Mouse (Mus musculus): ENCODE results near the gene Myo16.

Gene Myo16

DNA sequence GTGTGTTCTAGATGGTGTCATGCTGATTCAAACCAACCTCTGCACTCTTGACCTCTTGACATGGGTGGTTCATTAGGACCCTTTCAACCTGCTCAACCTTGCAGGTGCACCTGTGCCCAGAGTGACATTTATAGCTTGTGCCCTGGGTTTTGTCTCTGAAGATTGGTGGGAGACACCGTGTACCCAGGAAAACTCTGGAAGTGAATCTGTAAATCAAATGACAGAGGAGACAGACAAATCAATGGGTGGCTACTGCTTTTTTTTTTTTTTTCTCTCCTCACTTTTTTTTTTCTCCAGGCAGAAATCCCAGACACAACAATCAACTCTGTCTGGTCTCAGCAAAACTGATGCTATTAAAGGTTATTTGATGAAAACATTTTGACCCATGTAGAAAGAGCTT lies 329.2 kb downstream of the Myo16 start:
- no peak for DNase-seq

DNA sequence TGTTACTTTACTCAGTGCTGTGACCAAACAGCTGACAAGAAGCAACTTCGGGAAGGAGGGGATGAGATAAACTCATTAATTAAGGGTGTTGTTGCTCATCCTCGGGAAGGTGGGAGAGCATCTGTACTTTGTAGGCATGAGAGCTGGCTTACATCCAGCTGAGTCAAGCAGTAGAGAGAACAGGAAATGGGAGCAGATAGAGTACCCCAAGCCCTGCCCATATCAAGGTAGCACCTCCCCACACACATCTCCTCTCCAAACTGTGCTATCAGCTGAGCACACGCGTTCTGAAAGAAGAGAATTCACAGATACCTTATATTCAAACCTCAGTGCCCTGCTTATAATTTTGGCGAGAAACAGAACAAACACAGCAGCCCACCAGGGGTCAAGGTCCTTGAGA lies 330.1 kb downstream of the Myo16 start:
- DNase-seq: no peak

DNA sequence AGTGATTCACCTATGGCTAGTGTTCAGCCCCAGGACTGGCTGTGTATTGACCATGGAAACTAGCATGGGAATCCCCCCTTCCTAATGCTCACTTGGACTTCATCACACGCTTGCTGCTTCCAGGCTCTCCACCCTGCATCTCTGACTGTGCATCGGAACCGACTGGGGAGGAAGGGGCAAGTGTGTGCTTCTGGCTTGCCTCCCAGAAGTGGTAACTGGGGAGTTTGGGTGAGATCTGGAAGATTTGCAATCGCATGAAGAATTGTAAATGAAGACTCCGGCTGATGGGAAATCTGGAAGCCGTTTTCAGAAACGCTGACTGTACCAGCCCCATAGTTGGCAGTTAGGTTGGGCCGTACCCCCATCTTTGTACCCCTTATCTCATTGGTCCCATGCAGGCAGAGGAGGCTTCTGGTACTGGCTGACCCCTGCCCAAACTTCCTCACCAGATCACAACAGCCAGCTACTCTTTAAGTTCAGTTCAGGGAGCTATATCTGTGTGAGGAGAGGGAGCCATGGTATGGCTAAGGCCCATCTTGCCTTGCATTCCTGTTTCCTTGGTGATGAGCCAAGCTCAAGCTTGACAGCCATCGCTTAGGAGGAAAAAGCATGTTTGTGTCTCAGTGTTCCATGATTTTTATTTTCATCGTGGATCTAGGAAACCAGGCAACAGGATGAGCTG lies 336.2 kb downstream of the Myo16 start:
- DNase-seq: no peak

DNA sequence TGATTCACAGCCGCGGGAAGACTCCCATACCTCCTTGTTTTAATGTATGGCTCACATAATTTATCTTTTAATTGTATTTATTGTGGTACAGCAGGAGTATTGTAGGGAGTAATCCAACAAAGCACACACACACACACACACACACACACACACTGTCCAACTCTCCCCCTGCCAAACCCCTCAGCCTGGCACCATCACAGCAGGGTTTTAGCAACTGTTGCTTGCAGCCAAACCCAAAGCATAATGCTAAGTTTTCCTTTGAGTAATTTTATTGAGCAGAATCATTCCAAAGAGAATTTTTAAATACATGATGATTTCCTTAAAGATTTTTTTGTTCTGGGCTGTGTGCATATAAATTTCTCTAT lies 336.7 kb downstream of the Myo16 start:
- DNase-seq: no peak

DNA sequence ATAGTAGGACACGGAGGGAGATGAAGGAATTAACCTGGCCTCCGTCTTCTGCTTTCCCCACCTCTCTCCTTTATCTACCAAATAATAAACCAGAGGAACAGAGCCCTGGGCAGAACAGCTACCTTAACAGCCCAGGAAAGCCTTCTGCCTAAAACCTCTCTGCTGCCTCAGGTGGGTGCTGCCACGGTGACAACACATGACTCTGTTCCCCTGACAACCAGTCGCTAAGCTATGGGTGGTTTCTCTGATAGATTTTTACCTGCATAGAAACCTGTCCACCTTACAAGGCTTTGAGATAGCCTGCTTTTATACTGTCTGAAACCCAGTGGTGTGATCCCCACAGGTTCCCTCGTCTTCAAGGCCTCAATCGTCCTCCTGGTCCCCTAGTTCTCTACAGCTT lies 337.2 kb downstream of the Myo16 start:
- DNase-seq: no peak

DNA sequence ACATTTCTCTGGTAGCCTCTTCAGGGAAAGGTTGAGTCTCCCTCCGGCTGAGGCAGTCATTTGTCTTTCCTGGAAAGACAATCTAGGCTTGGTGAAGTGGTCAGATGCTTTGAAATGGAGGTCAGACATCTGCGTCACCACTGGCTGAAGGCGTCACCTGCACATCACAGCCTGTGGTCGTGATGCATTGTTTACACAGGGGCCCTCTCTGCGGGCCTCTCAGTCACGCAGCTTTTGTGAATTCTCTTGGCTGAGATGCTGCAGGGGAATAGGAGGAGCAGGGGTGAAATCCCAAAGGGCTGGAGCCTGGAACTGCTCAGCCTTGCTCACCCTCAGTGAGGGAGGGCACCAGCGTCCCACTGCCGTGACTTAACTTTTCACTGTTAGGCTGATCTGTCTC lies 346.1 kb downstream of the Myo16 start:
- DNase-seq: no peak

DNA sequence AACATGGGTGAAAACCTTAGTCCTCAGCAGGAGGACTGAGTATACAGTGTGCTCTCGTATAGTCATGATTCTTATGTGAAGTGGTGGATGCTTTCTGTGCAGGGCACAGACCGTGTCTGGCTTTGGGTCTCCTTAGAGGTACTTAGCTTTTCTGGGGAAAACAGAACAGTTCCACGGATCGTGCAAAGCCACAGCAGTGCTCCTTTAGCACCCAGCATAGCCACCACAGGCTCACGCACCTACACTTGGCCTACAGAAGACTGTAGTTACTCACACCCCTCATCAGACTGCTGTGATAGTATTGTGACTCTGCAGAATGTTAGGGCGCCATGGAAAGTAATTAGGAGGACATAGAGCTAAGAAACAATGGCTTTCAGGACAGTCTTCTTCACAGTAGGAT lies 346.8 kb downstream of the Myo16 start:
- DNase-seq: no peak

DNA sequence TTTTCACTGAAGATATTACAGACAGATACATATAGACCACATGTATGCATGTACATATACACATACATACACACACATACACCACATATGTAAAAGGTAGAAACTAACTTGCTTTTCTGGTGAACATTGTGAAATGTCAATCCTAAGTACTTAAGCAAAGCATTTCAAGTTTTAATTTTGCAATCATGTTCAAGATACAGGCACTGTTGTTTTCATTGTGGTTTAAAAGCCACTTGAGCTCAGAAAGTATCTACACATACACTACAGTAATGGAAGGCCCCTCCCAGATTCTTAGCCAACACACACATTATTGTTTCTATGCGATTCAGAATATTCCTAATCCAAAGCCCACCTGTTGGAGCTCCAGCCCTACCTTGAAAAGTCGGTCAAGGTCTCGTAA lies 348.0 kb downstream of the Myo16 start:
- DNase-seq: no peak

DNA sequence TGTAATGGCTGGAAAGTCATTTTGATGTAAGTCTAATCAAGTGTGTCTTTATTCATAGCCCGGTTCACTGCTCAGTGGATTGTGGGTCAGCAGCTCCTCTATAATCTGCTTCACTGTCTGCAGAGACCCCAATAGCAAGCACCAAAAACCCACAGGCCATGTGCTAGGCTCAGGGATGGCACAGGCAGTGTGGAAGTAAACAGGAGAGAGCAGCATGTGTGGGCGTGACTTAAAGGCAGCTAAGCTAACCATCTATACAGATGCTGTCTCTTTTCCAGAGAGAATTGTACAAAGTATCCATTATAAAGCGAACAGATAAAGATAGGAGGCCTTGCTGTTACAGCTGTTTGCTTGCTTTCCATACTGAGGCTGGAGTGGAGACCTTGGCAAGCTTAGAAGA lies 358.4 kb downstream of the Myo16 start:
- DNase-seq: no peak

DNA sequence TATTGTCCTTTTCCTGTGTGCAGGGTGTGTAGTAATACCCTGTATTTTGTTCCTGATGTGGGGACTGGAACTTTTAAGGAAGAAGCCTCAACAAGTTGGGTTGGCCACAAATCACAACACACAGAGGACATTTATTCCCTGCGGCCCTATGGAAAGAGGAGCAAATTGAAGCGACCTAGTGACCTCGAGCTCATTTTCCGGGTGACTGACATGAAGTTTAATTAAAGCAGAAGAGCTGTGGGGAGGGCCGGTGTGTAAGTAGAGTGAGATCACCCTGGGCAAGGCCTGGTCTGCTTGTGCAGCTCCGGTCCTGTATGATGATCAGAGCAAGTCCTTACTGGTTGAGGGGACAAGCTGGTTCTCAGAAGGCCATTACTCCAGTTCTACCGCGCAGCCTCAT lies 363.7 kb downstream of the Myo16 start:
- DNase-seq: no peak

DNA sequence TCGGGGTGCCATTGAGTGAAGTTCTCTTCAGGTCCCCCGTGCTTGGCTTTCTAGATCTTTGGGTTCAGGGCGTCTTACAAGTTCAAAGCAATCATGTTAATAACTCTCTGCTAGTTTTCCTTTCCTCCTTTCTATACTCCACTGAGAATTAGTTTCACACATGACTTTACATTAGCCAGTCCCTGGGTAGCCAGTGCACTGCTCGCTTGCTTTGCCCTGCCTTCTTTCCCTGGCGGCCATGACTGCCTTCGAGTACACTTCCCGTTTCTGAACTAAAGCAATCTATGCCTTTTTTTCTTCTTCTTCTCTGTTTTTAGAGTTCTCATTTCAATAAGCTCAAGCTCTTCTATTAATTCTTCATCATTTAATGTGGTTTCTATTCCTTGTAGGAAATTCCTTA lies 365.6 kb downstream of the Myo16 start:
- no peak for DNase-seq

DNA sequence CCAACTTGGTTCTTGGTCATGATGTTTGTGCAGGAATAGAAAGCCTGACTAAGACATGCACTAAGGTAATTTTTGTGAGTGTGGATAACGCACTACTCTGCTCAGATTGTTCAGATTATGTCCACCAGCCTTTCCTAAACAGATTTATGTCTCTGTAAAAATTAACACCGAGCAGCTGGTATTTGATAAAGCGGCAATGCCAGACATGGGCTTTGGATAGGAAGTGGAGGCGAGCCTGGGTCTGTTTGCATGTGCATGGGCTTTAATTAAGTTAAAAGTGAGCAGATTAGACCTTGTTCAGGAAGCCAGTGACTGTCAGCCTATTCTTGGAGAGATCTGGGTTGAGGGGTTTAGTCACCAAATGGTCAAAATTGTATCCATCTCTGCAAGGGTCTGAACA lies 367.8 kb downstream of the Myo16 start:
- DNase-seq: no peak

DNA sequence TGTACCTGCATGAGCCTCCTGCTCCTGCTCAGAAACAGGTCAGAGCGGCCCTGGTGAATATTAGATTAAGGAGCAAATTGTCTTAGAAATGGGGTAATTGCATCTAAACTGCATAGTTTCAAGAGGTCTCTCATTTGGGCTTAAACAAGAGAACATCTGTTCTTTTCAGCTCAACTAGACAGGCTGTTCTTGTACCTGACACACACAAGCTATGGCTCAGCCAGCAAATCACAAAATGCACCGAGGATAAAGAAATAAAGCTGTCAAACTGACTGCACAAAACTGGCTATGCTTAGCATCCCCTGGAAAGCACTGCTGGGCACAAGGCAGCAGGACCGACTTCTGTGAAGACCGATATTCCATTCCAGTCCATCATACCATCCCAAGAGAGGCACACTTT lies 372.0 kb downstream of the Myo16 start:
- no peak for DNase-seq

DNA sequence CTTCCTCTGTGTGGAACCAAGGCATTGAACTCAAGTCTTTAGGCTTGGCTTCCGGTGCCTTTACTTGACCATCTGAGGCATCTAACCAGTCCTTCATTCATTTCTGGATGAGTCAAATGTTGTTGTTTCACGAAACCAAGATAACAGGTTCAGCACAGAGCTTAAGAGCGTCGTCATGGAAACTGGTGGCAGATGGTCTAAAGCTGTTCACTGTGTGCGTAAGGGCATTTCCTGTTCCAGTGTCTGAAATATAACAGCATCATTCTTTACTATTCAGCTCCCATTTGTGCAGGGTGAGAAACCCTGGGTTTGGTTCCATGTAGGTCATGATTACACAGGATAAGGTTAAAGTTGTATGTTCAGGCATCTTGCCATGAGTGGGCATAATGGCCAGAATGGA lies 372.9 kb downstream of the Myo16 start:
- DNase-seq: no peak

DNA sequence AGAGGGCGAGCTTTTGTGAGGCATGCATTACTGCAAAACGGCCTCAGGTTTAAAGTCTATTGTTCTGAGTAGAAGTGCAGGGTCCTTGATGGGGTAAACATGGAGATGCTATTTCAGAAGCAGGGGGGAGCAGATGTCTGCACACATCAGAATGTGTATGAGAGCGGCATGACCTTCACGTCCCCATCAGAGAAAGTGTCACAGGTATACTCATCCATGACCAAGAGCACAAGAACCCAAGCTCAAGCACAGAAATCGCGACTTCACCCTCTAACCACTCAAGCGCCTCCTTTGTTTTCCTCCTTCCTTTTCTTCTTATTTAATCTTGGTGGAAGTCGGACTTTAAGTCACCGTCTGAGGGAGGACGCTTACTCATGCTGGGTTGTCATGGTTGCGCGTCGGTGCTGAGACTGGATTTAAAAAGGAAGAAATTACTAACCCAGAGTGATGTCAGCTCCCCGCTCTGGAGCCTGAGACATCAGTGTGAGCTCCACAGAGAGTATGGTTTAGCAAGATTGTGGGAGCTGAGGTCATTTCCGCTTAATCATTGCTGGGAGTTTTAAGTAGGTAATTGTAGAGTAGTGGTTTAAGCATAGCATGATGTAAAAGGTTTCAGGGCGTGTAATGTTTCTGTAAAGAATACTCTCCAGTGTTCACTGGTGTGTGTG lies 381.0 kb downstream of the Myo16 start:
- DNase-seq: no peak

DNA sequence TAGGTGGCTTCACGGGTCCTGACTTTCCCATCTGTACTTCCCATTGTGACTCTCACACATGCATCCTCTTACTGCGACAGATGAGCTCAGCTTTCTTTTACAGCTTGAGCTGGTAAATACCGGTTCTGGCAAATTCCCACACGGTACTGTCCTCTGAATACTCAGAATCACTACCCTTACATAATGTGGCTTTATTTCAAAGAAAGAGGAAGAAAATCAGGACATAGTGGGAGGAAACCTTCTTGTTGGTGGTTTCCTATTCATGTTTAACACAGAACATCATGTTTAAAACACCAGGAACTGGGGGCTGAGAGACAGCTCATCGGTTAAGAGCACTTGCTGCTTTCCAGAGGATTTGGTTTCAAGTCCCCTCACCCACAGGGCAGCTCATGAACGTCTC lies 384.6 kb downstream of the Myo16 start:
- no peak for DNase-seq

DNA sequence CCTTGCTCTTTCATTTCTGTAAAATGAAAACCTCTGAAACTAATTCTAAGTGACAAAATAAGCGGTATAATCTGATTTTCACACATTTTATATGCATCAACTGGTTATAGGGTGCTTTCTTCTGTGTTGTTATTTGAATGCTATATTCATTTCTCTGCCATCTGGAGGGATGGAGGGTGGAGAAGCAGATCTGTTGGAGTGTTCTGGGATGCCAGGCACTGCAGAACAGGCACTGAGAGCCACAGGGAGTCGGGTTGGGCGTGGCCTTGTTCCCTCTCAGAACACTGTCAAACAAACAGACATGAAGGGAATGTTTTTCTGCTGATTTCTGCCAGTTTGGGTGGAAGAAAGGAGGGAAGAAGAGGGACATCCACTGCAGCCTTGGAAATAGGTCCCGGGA lies 386.0 kb downstream of the Myo16 start:
- no peak for DNase-seq

DNA sequence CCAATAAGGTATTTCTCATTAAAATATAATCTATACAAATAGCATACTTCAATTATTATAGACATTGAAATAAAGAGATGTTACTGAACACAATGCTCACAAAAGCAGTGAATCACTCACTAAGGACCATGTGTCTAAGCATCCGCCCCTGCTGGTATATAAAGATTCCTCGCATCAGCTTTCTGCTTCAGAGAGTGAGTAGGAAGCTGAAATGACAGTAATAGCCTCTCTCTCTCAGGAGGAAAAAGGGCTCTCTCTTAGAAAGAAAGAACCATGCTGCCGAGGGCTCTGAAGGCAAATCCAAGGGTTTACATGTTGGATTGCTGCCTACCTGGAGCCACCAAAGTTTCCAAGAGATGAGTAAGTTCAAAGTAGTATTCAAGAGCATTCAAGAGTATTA lies 392.2 kb downstream of the Myo16 start:
- DNase-seq: no peak

DNA sequence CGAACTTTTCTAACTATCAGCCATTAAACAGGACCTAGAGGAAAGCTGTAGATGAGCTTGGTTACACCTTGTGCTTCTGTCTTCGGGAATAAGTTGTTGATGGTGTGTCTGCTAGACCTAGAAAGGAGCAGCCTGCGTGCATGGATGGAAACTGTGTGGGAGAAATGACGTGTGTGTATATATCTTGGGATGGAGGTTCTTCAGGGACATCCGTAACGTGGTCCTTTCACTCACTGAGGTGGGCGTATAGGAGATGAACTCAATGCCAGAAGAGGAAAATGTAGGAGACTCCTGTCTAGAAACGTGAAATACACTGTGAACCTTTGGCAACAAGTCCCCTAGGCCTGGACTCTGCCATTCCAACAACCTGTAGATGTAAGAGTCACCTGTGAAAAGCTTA lies 392.8 kb downstream of the Myo16 start:
- DNase-seq: no peak

DNA sequence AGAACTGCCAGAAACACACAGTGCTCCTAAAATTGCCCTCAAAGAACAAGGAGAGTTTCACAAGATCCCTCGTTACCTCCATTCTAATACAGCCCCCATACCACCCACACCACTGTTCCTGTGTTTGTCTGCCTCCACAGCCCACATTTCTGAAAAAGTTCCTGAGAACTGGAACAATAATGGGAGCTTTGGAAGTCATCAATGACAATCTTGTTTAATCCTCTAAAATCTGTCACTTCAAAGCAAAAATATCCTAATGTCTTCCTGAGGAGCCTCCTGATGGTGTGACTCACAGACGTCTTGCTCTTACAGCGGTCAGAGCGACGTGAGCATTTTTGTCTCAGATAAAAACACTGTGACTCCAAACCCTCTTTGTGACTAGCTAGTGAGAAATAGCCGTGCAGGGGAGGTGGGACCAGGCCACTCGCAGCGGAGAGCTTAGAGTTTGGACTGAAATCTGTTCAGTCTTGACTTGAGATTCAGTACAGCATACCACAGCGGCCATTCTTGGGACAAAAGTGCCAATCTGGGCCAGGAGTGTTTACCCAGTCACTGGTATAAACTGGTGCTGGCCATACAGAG lies 394.4 kb downstream of the Myo16 start:
- no peak for DNase-seq

DNA sequence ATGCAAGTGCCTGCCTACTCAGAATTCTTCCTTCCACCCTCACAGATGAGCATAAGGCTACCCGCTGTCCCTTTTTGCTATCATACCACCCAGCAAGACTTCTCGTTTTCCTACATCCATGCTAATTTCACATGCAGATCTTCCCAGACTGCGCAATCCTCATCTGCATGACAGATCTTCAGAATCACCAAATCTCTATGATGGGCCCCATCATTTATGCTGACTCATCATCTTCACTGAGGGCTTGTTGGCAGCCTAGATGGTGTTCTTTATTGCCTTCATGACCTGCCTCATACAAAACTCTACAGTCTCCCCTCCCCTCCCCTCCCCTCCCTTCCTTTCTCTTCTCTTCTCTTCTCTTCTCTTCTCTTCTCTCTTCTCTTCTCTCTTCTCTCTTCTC lies 395.7 kb downstream of the Myo16 start:
- DNase-seq: no peak

DNA sequence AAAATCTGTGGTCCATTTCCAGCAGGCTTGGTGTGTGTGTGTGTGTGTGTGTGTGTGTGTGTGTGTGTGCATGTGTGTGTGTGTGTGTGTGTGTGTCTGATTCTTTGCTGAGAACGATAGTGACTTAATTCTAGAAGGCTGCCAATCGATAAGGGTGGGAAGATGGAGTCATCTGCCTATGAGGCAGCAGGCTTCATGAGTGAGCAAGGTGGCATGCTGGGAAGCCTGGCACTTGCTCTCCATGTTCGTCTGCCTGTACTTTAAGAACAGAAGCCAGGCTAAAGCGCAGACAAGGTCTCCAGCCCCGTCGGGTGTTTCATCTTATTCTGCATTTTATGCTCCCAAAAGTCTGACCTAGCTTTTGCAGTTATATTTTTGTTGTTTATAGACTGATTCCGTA lies 404.2 kb downstream of the Myo16 start:
- no peak for DNase-seq

DNA sequence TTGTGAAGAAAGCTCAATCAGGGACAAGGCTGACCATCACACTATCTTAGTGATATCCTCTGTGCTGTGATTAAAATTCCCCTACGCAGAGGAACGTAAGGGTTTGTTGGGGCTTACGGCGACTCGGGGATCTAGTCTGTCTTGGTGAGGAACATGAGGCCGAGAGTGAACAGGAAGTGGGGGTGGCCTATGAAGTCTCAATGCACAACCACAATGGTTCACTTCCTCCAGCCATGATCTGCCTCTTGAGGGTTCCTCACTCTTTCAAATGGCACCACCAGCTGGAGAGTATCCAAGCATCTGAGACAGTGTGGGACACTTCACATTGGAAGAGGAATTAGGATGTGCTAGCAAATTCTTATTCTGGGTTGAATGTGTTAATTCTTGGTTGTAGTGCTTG lies 405.8 kb downstream of the Myo16 start:
- no peak for DNase-seq

DNA sequence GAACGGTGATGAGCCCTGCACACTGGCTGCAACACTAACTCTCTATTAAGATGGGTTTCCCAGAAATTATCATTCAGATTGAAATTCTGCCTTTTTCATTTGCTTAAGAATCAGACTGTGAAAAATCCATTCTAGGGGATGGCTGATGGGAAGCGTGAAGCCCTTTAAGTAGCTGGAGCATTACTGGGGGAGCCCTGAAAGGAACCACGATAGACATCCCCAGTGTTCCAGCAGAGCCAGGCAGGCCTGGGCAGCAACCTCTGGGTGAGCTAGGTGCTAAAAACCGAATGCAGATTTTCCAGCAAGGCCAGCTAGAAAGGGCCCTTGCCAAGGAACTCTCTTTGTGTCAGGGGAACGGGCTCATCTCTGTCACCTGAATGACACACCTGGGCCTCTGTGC lies 407.9 kb downstream of the Myo16 start:
- DNase-seq: no peak

DNA sequence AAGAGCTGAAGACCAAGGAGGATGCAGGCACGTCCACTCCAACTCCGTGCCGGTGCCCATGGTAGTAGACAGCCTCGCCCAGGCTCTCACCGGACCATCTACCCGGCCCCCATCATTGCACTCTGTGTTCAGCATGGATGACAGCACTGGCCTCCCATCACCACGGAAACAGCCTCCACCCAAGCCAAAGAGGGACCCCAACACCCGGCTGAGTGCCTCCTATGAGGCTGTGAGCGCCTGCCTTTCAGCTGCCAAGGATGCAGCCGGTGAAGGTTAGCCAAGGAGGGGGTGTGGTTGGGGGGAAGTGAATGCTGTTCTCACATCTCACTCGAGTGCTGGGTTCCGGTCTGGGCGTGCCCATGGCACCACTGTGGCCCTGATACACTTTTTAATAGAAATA lies 408.3 kb downstream of the Myo16 start:
- DNase-seq: no peak
